Mouse (Mus musculus): ENCODE measurements around the gene Oaz2.

DNA sequence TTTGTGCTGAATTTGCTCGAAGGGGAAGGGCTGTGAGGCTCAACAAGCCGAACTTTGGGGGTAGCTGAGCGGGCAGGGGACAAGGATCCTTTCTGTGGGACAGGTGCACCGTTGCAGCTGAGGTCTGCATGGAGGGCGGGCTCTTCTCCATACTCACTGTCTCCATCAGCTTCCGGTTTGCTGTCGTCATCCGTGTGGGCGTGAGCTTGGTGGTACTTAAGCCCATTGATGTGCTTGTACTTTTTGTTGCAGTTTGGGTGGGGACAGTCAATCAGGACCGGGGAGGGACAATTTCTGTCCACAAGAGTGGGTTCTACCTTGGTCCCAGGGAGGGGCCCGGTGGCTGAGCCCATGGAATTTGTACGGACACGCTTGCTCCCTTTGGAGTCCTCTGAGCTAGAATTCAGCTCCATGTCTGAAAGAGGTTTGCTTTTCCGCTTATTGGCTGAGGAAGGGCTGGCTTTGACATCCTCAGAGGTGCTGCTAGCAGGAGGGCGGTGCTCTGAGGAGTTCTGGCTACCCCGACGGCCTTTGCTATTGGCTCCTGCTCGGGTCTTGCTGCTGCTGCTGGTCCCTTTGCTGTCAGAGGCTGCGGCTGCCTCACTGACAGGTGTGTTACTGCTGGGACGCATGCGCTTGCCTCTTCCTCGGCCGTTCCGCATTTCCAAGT, 36.3 kb downstream of the Oaz2 start:
- TF ChIP-seq GATA1 (IDR thresholded peaks at IDR 0.05; ENCODE audit: low read length) (no peak), TAL1 (IDR thresholded peaks at IDR 0.05; ENCODE audit: low read length) (no peak)
